Mouse (Mus musculus): ENCODE results near the gene Lsamp. TPM values are rescaled to one million over a fixed set of nuclear protein-coding genes. Genes with fewer than 3 reads are reported as not detected.

Gene Lsamp
- total and polyA plus RNA-seq, 3 experiments = not detected

DNA sequence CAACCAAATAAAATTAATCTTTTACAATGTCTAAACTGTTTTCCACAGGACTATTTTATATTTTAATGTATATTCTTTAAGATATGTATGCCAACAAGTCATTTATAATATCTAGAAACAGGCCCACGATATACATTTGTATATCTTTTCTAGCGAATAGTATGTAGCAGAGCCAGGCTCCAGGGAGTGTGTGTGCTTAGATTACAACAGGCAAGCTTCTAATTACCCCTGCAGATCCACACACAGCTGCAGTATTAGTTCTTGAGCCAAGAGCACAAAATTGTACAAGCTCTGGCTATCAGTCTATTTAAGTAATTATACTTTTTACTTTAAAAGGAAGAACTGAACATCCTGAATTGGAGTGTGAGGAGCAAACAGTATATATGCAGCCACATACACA is 210.7 kb downstream of the Lsamp start:
- no peaks in the 10 kb centered on the region for H3K36me3 ChIP-seq (replicated peaks in 1 of 2; ENCODE audit: control insufficient read depth in 1 of 2, insufficient read depth in 1 of 2, low read length in 1 of 2)
- H3K27ac ChIP-seq (ENCODE audit: insufficient read depth, low read depth) = no peak overlapping the region
- H3K9ac ChIP-seq (ENCODE audit: insufficient read depth, low read depth) = no peak overlapping the region
- no peaks in the 10 kb centered on the region for H3K79me2 ChIP-seq (replicated peaks; ENCODE audit: control insufficient read depth, extremely low read depth, insufficient read depth, poor library complexity, severe bottlenecking)
- H3K9me3 ChIP-seq (replicated peaks; ENCODE audit: low read length) = peaks cover 55% of the 10 kb centered on the region
- no peaks in the 10 kb centered on the region for H3K27me3 ChIP-seq (replicated peaks)
- TF ChIP-seq ZNF384 (IDR thresholded peaks at IDR 0.05; ENCODE audit: low read depth, low read length) (no peak), E2F4 (IDR thresholded peaks at IDR 0.05; ENCODE audit: insufficient replicate concordance, low read depth, low read length) (no peak), ZC3H11A (IDR thresholded peaks at IDR 0.05; ENCODE audit: low read depth, low read length) (no peak)
- no peak for DNase-seq (ENCODE audit: extremely low read depth)
- in situ Hi-C loops (cut with MboI; ENCODE audit: low pct_ligation_motif_present, low pct_unique_long_range_greater_than_20kb, low sequenced_read_pairs) (no loop called here), dilution Hi-C loops (cut with MboI; ENCODE audit: extremely low pct_ligation_motif_present, extremely low pct_unique_long_range_greater_than_20kb, low sequenced_read_pairs) (no loop called here)
- H3K4me1 ChIP-seq (ENCODE audit: control insufficient read depth in 1 of 2, insufficient read depth in 2 of 2) = no peaks in the 10 kb centered on the region
- H3K4me3 ChIP-seq (replicated peaks in 1 of 3; ENCODE audit: low read depth in 2 of 3, low read length in 2 of 3, poor library complexity in 1 of 3) = no peak overlapping the region
- H3K4me2 ChIP-seq (ENCODE audit: insufficient read depth, low read depth, poor library complexity, severe bottlenecking) = no peak overlapping the region

- Histone ChIP-seq H3K27me3 (replicated peaks) (no peaks in the 10 kb centered on the region), H3K9ac (ENCODE audit: insufficient read depth, low read depth) (no peak overlapping the region), H3K4me2 (ENCODE audit: insufficient read depth, low read depth, poor library complexity, severe bottlenecking) (no peak overlapping the region), H3K9me3 (replicated peaks; ENCODE audit: low read length) (peaks cover 70% of the 10 kb centered on the region), H3K4me1 (ENCODE audit: control insufficient read depth in 1 of 2, insufficient read depth in 2 of 2) (no peaks in the 10 kb centered on the region), H3K27ac (ENCODE audit: insufficient read depth, low read depth) (no peak overlapping the region), H3K79me2 (replicated peaks; ENCODE audit: control insufficient read depth, extremely low read depth, insufficient read depth, poor library complexity, severe bottlenecking) (no peaks in the 10 kb centered on the region), H3K4me3 (replicated peaks in 1 of 3; ENCODE audit: low read depth in 2 of 3, low read length in 2 of 3, poor library complexity in 1 of 3) (no peak overlapping the region), H3K36me3 (replicated peaks in 1 of 2; ENCODE audit: control insufficient read depth in 1 of 2, insufficient read depth in 1 of 2, low read length in 1 of 2) (no peaks in the 10 kb centered on the region)
- TF ChIP-seq IRF4 (IDR thresholded peaks at IDR 0.05; ENCODE audit: low read depth, low read length) (no peak), ETS1 (conservative IDR thresholded peaks at IDR 0.05; ENCODE audit: low read depth, low read length) (no peak), CHD2 (IDR thresholded peaks at IDR 0.05; ENCODE audit: low read length) (no peak), JUND (conservative IDR thresholded peaks at IDR 0.05; ENCODE audit: low read depth, low read length) (no peak)
- DNase-seq (ENCODE audit: extremely low read depth) = no peak
- dilution Hi-C loops (cut with MboI; ENCODE audit: extremely low pct_ligation_motif_present, extremely low pct_unique_long_range_greater_than_20kb, low sequenced_read_pairs) = no loop called here
- in situ Hi-C loops (cut with MboI; ENCODE audit: low pct_ligation_motif_present, low pct_unique_long_range_greater_than_20kb, low sequenced_read_pairs) = no loop called here
Measured at GRCm38 (mm10) chr16:40228627-40229026, 244.5 kb downstream of the Lsamp start.

DNA sequence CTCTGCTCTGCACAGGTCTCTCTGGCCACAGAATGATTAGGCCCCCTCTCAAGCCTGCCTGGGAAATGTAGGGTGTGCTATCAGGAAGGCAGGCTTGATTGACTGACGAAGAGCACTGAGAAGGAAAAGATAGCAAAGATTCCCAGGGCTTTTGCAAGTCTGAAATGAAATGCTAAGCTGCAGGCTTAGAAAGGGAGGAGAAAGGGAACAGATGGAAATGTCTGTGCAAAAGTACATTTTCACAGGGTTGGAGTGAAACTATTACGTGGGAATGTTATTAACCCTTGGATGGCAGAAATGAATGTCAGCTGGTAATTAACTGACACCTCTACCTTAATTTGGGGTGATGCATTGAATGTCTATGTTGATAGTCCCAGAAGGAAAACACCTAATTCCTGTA is 248.9 kb downstream of the Lsamp start:
- Histone ChIP-seq H3K4me1 (ENCODE audit: control insufficient read depth in 1 of 2, insufficient read depth in 2 of 2) (no peaks in the 10 kb centered on the region), H3K79me2 (replicated peaks; ENCODE audit: control insufficient read depth, extremely low read depth, insufficient read depth, poor library complexity, severe bottlenecking) (no peaks in the 10 kb centered on the region), H3K4me3 (replicated peaks in 1 of 3; ENCODE audit: low read depth in 2 of 3, low read length in 2 of 3, poor library complexity in 1 of 3) (no peak overlapping the region), H3K27me3 (replicated peaks) (no peaks in the 10 kb centered on the region), H3K27ac (ENCODE audit: insufficient read depth, low read depth) (no peak overlapping the region), H3K9ac (ENCODE audit: insufficient read depth, low read depth) (no peak overlapping the region), H3K4me2 (ENCODE audit: insufficient read depth, low read depth, poor library complexity, severe bottlenecking) (no peak overlapping the region), H3K9me3 (replicated peaks; ENCODE audit: low read length) (peaks cover 65% of the 10 kb centered on the region), H3K36me3 (replicated peaks in 1 of 2; ENCODE audit: control insufficient read depth in 1 of 2, insufficient read depth in 1 of 2, low read length in 1 of 2) (no peaks in the 10 kb centered on the region)
- no peak for TF ChIP-seq CTCF (conservative IDR thresholded peaks at IDR 0.05 in 1 of 2, IDR thresholded peaks at IDR 0.05 in 1 of 2; ENCODE audit: low read depth in 2 of 2, low read length in 2 of 2)
- TF ChIP-seq BHLHE40 (IDR thresholded peaks at IDR 0.05; ENCODE audit: low read depth, low read length) = no peak
- no peak for TF ChIP-seq CHD1 (IDR thresholded peaks at IDR 0.05; ENCODE audit: low read depth, low read length)
- dilution Hi-C loops (cut with MboI; ENCODE audit: extremely low pct_ligation_motif_present, extremely low pct_unique_long_range_greater_than_20kb, low sequenced_read_pairs) = no loop called here
- in situ Hi-C loops (cut with MboI; ENCODE audit: low pct_ligation_motif_present, low pct_unique_long_range_greater_than_20kb, low sequenced_read_pairs) = no loop called here
- no peak for DNase-seq (ENCODE audit: extremely low read depth)
